Mouse (Mus musculus): ENCODE measurements around the gene Snrpd3. TPM values are rescaled to one million over a fixed set of nuclear protein-coding genes. Genes with fewer than 3 reads are reported as not detected.
A peak's percentile ranks its signal among the peaks of the same experiment; 100 is the strongest.

The Snrpd3 gene
- polyA plus RNA-seq, 1 experiment from 2014 or later = 178 TPM

- Histone ChIP-seq H3K9ac (ENCODE audit: low read depth, low read length) (no peak overlapping the region), H3K4me2 (replicated peaks; ENCODE audit: low read depth, low read length) (no peak overlapping the region), H3K4me3 (ENCODE audit: low read length) (no peak overlapping the region), H3K36me3 (ENCODE audit: control insufficient read depth, insufficient read depth, low read length) (no peaks in the 10 kb centered on the region), H3K4me1 (ENCODE audit: control insufficient read depth, insufficient read depth, low read length) (no peaks in the 10 kb centered on the region), H3K27ac (ENCODE audit: low read depth, low read length) (no peak overlapping the region), H3K9me3 (ENCODE audit: control insufficient read depth, low read length) (no peaks in the 10 kb centered on the region), H3K27me3 (ENCODE audit: control insufficient read depth, insufficient read depth, low read length) (no peaks in the 10 kb centered on the region)
- WGBS = 93% methylated on average over 6 of the region's 6 CpGs
- no peak for ATAC-seq (ENCODE audit: low FRiP score, low TSS enrichment)
Observed at GRCm38 (mm10) chr10:75484066-75484465, 33.3 kb upstream of the Snrpd3 start.

- no peak for ATAC-seq (ENCODE audit: low FRiP score, low TSS enrichment)
- 60% methylated on average over 6 of the region's 6 CpGs for WGBS
Observed at GRCm38 (mm10) chr10:75484767-75485166, 32.6 kb upstream of the Snrpd3 start.

GRCm38 (mm10) chr10:75486086-75486979 lies 31.0 kb upstream of the Snrpd3 start:
- Histone ChIP-seq H3K27me3 (ENCODE audit: control insufficient read depth, insufficient read depth, low read length) (no peaks in the 10 kb centered on the region), H3K36me3 (ENCODE audit: control insufficient read depth, insufficient read depth, low read length) (no peaks in the 10 kb centered on the region), H3K9me3 (ENCODE audit: control insufficient read depth, low read length) (no peaks in the 10 kb centered on the region), H3K9ac (ENCODE audit: low read depth, low read length) (no peak overlapping the region), H3K27ac (ENCODE audit: low read depth, low read length) (no peak overlapping the region), H3K4me2 (replicated peaks; ENCODE audit: low read depth, low read length) (no peak overlapping the region), H3K4me1 (ENCODE audit: control insufficient read depth, insufficient read depth, low read length) (no peaks in the 10 kb centered on the region), H3K4me3 (ENCODE audit: low read length) (no peak overlapping the region)
- peak; percentile 76 for ATAC-seq (ENCODE audit: low FRiP score, low TSS enrichment)
- WGBS = 33% methylated on average over 9 of the region's 9 CpGs

More at GRCm38 (mm10) chr10:75484767-75485166, 32.6 kb upstream of the Snrpd3 start:
- H3K4me3 ChIP-seq (ENCODE audit: low read length) = no peak overlapping the region
- no peaks in the 10 kb centered on the region for H3K36me3 ChIP-seq (ENCODE audit: control insufficient read depth, insufficient read depth, low read length)
- H3K27me3 ChIP-seq (ENCODE audit: control insufficient read depth, insufficient read depth, low read length) = no peaks in the 10 kb centered on the region
- H3K4me1 ChIP-seq (ENCODE audit: control insufficient read depth, insufficient read depth, low read length) = no peaks in the 10 kb centered on the region
- no peak overlapping the region for H3K4me2 ChIP-seq (replicated peaks; ENCODE audit: low read depth, low read length)
- no peaks in the 10 kb centered on the region for H3K9me3 ChIP-seq (ENCODE audit: control insufficient read depth, low read length)
- no peak overlapping the region for H3K27ac ChIP-seq (ENCODE audit: low read depth, low read length)
- H3K9ac ChIP-seq (ENCODE audit: low read depth, low read length) = no peak overlapping the region

- no peaks in the 10 kb centered on the region for H3K36me3 ChIP-seq (ENCODE audit: control insufficient read depth, insufficient read depth, low read length)
- H3K27me3 ChIP-seq (ENCODE audit: control insufficient read depth, insufficient read depth, low read length) = no peaks in the 10 kb centered on the region
- WGBS = 71% methylated on average over 3 of the region's 3 CpGs
- H3K27ac ChIP-seq (ENCODE audit: low read depth, low read length) = no peak overlapping the region
- no peaks in the 10 kb centered on the region for H3K4me1 ChIP-seq (ENCODE audit: control insufficient read depth, insufficient read depth, low read length)
- H3K9me3 ChIP-seq (ENCODE audit: control insufficient read depth, low read length) = no peaks in the 10 kb centered on the region
- no peak for ATAC-seq (ENCODE audit: low FRiP score, low TSS enrichment)
- H3K9ac ChIP-seq (ENCODE audit: low read depth, low read length) = no peak overlapping the region
- H3K4me3 ChIP-seq (ENCODE audit: low read length) = no peak overlapping the region
- no peak overlapping the region for H3K4me2 ChIP-seq (replicated peaks; ENCODE audit: low read depth, low read length)
Observed at GRCm38 (mm10) chr10:75487131-75487530, 30.2 kb upstream of the Snrpd3 start.

- Histone ChIP-seq H3K36me3 (ENCODE audit: control insufficient read depth, insufficient read depth, low read length) (no peaks in the 10 kb centered on the region), H3K4me2 (replicated peaks; ENCODE audit: low read depth, low read length) (no peak overlapping the region), H3K9me3 (ENCODE audit: control insufficient read depth, low read length) (no peaks in the 10 kb centered on the region), H3K27ac (ENCODE audit: low read depth, low read length) (no peak overlapping the region), H3K4me1 (ENCODE audit: control insufficient read depth, insufficient read depth, low read length) (no peaks in the 10 kb centered on the region), H3K27me3 (ENCODE audit: control insufficient read depth, insufficient read depth, low read length) (no peaks in the 10 kb centered on the region), H3K9ac (ENCODE audit: low read depth, low read length) (no peak overlapping the region), H3K4me3 (ENCODE audit: low read length) (no peak overlapping the region)
- WGBS = 77% methylated on average over 2 of the region's 2 CpGs
- no peak for ATAC-seq (ENCODE audit: low FRiP score, low TSS enrichment)
Observed at GRCm38 (mm10) chr10:75489522-75489921, 27.8 kb upstream of the Snrpd3 start.

GRCm38 (mm10) chr10:75490731-75491130 lies 26.6 kb upstream of the Snrpd3 start:
- Histone ChIP-seq H3K4me2 (replicated peaks; ENCODE audit: low read depth, low read length) (no peak overlapping the region), H3K4me1 (ENCODE audit: control insufficient read depth, insufficient read depth, low read length) (no peaks in the 10 kb centered on the region), H3K9ac (ENCODE audit: low read depth, low read length) (no peak overlapping the region), H3K9me3 (ENCODE audit: control insufficient read depth, low read length) (no peaks in the 10 kb centered on the region), H3K27me3 (ENCODE audit: control insufficient read depth, insufficient read depth, low read length) (no peaks in the 10 kb centered on the region), H3K36me3 (ENCODE audit: control insufficient read depth, insufficient read depth, low read length) (no peaks in the 10 kb centered on the region), H3K27ac (ENCODE audit: low read depth, low read length) (no peak overlapping the region), H3K4me3 (ENCODE audit: low read length) (no peak overlapping the region)
- 89% methylated on average over 2 of the region's 2 CpGs for WGBS
- no peak for ATAC-seq (ENCODE audit: low FRiP score, low TSS enrichment)

GRCm38 (mm10) chr10:75491234-75491935 lies 26.0 kb upstream of the Snrpd3 start:
- 87% methylated on average over 3 of the region's 3 CpGs for WGBS
- no peak overlapping the region for H3K9ac ChIP-seq (ENCODE audit: low read depth, low read length)

GRCm38 (mm10) chr10:75491936-75492262 lies 25.5 kb upstream of the Snrpd3 start:
- Histone ChIP-seq H3K4me1 (ENCODE audit: control insufficient read depth, insufficient read depth, low read length) (no peaks in the 10 kb centered on the region), H3K27ac (ENCODE audit: low read depth, low read length) (no peak overlapping the region), H3K4me2 (replicated peaks; ENCODE audit: low read depth, low read length) (no peak overlapping the region), H3K27me3 (ENCODE audit: control insufficient read depth, insufficient read depth, low read length) (no peaks in the 10 kb centered on the region), H3K4me3 (ENCODE audit: low read length) (no peak overlapping the region), H3K36me3 (ENCODE audit: control insufficient read depth, insufficient read depth, low read length) (no peaks in the 10 kb centered on the region), H3K9me3 (ENCODE audit: control insufficient read depth, low read length) (no peaks in the 10 kb centered on the region), H3K9ac (ENCODE audit: low read depth, low read length) (no peak overlapping the region)
- WGBS = 44% methylated on average over 2 of the region's 2 CpGs
- ATAC-seq (ENCODE audit: low FRiP score, low TSS enrichment) = no peak

More at GRCm38 (mm10) chr10:75491234-75491935, 26.0 kb upstream of the Snrpd3 start:
- Histone ChIP-seq H3K4me2 (replicated peaks; ENCODE audit: low read depth, low read length) (no peak overlapping the region), H3K4me3 (ENCODE audit: low read length) (no peak overlapping the region), H3K27me3 (ENCODE audit: control insufficient read depth, insufficient read depth, low read length) (no peaks in the 10 kb centered on the region), H3K27ac (ENCODE audit: low read depth, low read length) (no peak overlapping the region), H3K4me1 (ENCODE audit: control insufficient read depth, insufficient read depth, low read length) (no peaks in the 10 kb centered on the region), H3K36me3 (ENCODE audit: control insufficient read depth, insufficient read depth, low read length) (no peaks in the 10 kb centered on the region), H3K9me3 (ENCODE audit: control insufficient read depth, low read length) (no peaks in the 10 kb centered on the region)
- ATAC-seq (ENCODE audit: low FRiP score, low TSS enrichment) = no peak

- Histone ChIP-seq H3K4me1 (ENCODE audit: control insufficient read depth, insufficient read depth, low read length) (no peaks in the 10 kb centered on the region), H3K9me3 (ENCODE audit: control insufficient read depth, low read length) (no peaks in the 10 kb centered on the region)
- 65% methylated on average over 6 of the region's 6 CpGs for WGBS
Observed at GRCm38 (mm10) chr10:75495304-75495703, 22.0 kb upstream of the Snrpd3 start.

More at GRCm38 (mm10) chr10:75495304-75495703, 22.0 kb upstream of the Snrpd3 start:
- Histone ChIP-seq H3K36me3 (ENCODE audit: control insufficient read depth, insufficient read depth, low read length) (no peaks in the 10 kb centered on the region), H3K9ac (ENCODE audit: low read depth, low read length) (no peak overlapping the region), H3K4me2 (replicated peaks; ENCODE audit: low read depth, low read length) (no peak overlapping the region), H3K4me3 (ENCODE audit: low read length) (no peak overlapping the region), H3K27ac (ENCODE audit: low read depth, low read length) (no peak overlapping the region), H3K27me3 (ENCODE audit: control insufficient read depth, insufficient read depth, low read length) (no peaks in the 10 kb centered on the region)
- ATAC-seq (ENCODE audit: low FRiP score, low TSS enrichment) = no peak
